Mouse (Mus musculus) liver, adult 2 months (tissue): ENCODE measurements around the gene Sema4a. TPM values are rescaled to one million over a fixed set of nuclear protein-coding genes. Genes with fewer than 3 reads are reported as not detected.
A peak's percentile ranks its signal among the peaks of the same experiment; 100 is the strongest.

ENCODE experiments used
- DNase-seq: peaks from one replicate; pipeline ENCODE4 v3.0.0-alpha.2; 2011; ENCODE audit warnings: low read depth, low spot score; ENCODE audit errors: extremely low read depth
- H3K27ac ChIP-seq: fragments of 200-500 bp; replicated peaks from 2 replicates; pipeline ENCODE4 v1.5.1; 2012; ENCODE audit warnings: low read depth, mild to moderate bottlenecking, control low read depth, inconsistent platforms, low read length; ENCODE audit not compliant: insufficient read depth
- H3K27me3 ChIP-seq: fragments of 200-500 bp; 2 replicates; pipeline ENCODE4 v1.6.1; 2012; ENCODE audit warnings: mild to moderate bottlenecking, moderate library complexity, low read length, inconsistent platforms; ENCODE audit not compliant: control insufficient read depth, insufficient read depth
- H3K36me3 ChIP-seq: fragments of 200-500 bp; 2 replicates; pipeline ENCODE4 v1.6.1; 2012; ENCODE audit warnings: low read length, inconsistent platforms; ENCODE audit not compliant: control insufficient read depth, insufficient read depth
- H3K4me1 ChIP-seq: fragments of 200-500 bp; 2 replicates; pipeline ENCODE4 v1.6.1; 2011; ENCODE audit warnings: low read length; ENCODE audit not compliant: control insufficient read depth, insufficient read depth
- H3K4me3 ChIP-seq: fragments of 200-500 bp; 2 replicates; pipeline ENCODE4 v1.5.1; 2011; ENCODE audit warnings: low read depth, mild to moderate bottlenecking, control low read depth, low read length, moderate library complexity; ENCODE audit not compliant: insufficient read depth
- H3K79me2 ChIP-seq: fragments of 200-500 bp; 2 replicates; pipeline ENCODE4 v1.6.1; 2012; ENCODE audit warnings: inconsistent platforms, mild to moderate bottlenecking, low read length, moderate library complexity; ENCODE audit not compliant: control insufficient read depth, insufficient read depth
- H3K9ac ChIP-seq: fragments of 200-500 bp; 2 replicates; pipeline ENCODE4 v1.6.1; 2012; ENCODE audit warnings: low read depth, mild to moderate bottlenecking, control low read depth, inconsistent platforms, low read length
- CTCF ChIP-seq: fragments of 200-500 bp; IDR thresholded peaks from 2 replicates; pipeline ENCODE4 v1.5.1; 2011; ENCODE audit warnings: low read depth, low read length, control low read depth
- POLR2A ChIP-seq: fragments of 200-500 bp; IDR thresholded peaks from 2 replicates; pipeline ENCODE4 v1.6.1; 2011; ENCODE audit warnings: low read length, control low read depth; ENCODE audit not compliant: insufficient read depth; ENCODE audit errors: extremely low read depth
- WGBS: fragments of 180-500 bp; shearing (Covaris S2); methylation state at CpG from one replicate; pipeline ENCODE4 v1.1.7; 2018; 5-methylcytosine and 5-hydroxymethylcytosine counted together
- polyA plus RNA-seq: library from polyadenylated mRNA; depleted of rRNA; stranded (reverse); fragments of >200 nt; gene quantifications from 2 replicates; pipeline ENCODE4 v1.2.3, GENCODE M21; 2012
- total RNA-seq: library from RNA; depleted of rRNA; stranded (reverse); fragments of >200 nt; gene quantifications from 2 replicates; pipeline ENCODE4 v1.2.3, GENCODE M21; 2014

Gene Sema4a
- total and polyA plus RNA-seq, 2 experiments = 23.4 to 117 TPM

DNA sequence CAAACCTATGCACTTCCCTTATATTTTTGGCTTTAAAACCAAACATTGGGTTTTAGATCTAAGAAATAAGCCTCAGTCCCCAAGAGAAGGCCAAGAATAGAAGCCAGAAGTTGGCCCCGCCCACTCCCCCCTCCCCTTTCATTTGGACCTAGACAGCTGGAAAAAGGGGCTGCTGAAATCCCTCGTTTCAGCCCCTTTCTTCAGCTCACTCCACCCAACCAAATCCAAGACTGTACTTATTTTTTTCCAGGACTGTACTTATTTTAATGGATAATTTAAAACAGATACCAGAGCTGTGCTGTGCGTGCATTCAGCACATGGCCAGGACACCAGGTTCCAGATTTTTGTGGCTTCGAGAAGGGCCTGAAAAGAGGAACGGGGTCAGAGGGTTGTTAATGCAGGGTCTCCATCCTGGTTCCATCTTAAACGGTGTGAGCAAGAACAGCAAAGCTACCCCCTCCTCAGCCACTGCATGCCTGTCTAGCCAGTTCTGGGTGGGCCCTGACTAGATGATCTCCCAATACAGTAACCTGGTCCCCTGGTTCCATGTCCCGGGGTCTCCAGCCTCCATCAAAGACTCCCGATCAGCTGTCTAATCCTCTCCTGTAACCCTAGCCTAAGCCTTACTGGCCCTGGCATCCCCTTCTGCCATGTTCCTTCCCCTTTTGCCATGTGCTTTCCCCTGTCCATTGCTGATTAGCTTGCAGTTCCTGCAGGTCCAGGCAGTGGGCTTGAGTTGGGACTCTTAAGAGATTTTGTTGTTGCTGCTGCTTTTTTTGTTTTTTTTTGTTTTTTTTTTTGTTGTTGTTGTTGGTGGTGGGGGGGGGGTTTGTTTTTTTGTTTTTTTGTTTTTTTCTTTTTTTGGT is 43.1 kb upstream of the Sema4a start:
- Histone ChIP-seq H3K27ac (no peak overlapping the region), H3K79me2 (0 out of 2 replicates have a peak, but pooled peaks cover 3% of the 10 kb centered on the region), H3K4me1 (peaks cover 24% of the 10 kb centered on the region)

DNA sequence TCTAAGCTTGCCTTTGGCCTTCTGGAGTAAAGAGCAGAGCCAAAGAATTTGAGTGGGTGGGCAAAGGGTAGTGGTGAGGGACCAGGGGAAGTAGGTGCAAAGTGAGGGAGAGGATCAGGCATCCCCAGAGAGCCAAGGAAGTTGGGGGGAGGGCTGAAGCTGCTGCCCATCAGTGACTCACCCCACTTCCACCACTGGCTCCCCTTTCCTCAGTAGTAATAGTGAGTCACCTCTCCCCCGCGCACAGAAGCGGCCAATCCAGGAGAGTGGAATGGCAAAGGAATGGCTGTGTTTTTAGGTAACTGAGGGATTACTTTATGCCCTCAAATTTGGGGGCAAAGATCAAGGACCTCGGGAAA is 42.5 kb upstream of the Sema4a start:
- 50% methylated on average over 4 of the region's 4 CpGs for WGBS
- Histone ChIP-seq H3K4me1 (peaks cover 24% of the 10 kb centered on the region), H3K27me3 (no peaks in the 10 kb centered on the region), H3K4me3 (no peak overlapping the region), H3K9ac (no peak overlapping the region), H3K36me3 (no peaks in the 10 kb centered on the region), H3K27ac (no peak overlapping the region), H3K79me2 (0 out of 2 replicates have a peak, but pooled peaks cover 3% of the 10 kb centered on the region)
- TF ChIP-seq POLR2A (no peak), CTCF (no peak)
- DNase-seq = no peak

More for the DNA sequence above, 43.1 kb upstream of the Sema4a start:
- Histone ChIP-seq H3K9ac (no peak overlapping the region), H3K4me3 (no peak overlapping the region), H3K27me3 (no peaks in the 10 kb centered on the region), H3K36me3 (no peaks in the 10 kb centered on the region)
- TF ChIP-seq CTCF (no peak), POLR2A (no peak)
- WGBS = 73% methylated on average over 8 of the region's 8 CpGs
- DNase-seq = no peak

GRCm38 (mm10) chr3:88502641-88503504 is 41.9 kb upstream of the Sema4a start:
- Histone ChIP-seq H3K4me3 (peak overlapping the region; percentile 75), H3K4me1 (peaks cover 26% of the 10 kb centered on the region), H3K27me3 (no peaks in the 10 kb centered on the region), H3K36me3 (no peaks in the 10 kb centered on the region), H3K9ac (peak overlapping the region; percentile 81), H3K27ac (peak overlapping the region; percentile 76), H3K79me2 (peaks cover 3% of the 10 kb centered on the region; the same call in 1 of the 2 replicates)
- DNase-seq = peak; percentile 88
- peak; percentile 96 for TF ChIP-seq POLR2A
- no peak for TF ChIP-seq CTCF
- under 1% methylated on average over 55 of the region's 55 CpGs for WGBS

- WGBS = 17% methylated on average over 11 of the region's 11 CpGs
- H3K4me1 ChIP-seq = peaks cover 33% of the 10 kb centered on the region
- TF ChIP-seq POLR2A (no peak), CTCF (no peak)
- peak overlapping the region; percentile 75 for H3K4me3 ChIP-seq
- H3K27me3 ChIP-seq = no peaks in the 10 kb centered on the region
- H3K27ac ChIP-seq = peak overlapping the region; percentile 76
- no peaks in the 10 kb centered on the region for H3K36me3 ChIP-seq
- peaks cover 3% of the 10 kb centered on the region; the same call in 1 of the 2 replicates for H3K79me2 ChIP-seq
- H3K9ac ChIP-seq = peak overlapping the region; percentile 81
- peak; percentile 51 for DNase-seq
Measured at GRCm38 (mm10) chr3:88502031-88502571, 41.1 kb upstream of the Sema4a start.

- peak overlapping the region; percentile 81 for H3K9ac ChIP-seq
- DNase-seq = no peak
- peaks cover 6% of the 10 kb centered on the region for H3K79me2 ChIP-seq
- H3K27ac ChIP-seq = peak overlapping the region; percentile 76
- peak overlapping the region; percentile 75 for H3K4me3 ChIP-seq
- WGBS = 57% methylated on average over 6 of the region's 6 CpGs
- peaks cover 36% of the 10 kb centered on the region for H3K4me1 ChIP-seq
- TF ChIP-seq POLR2A (no peak), CTCF (no peak)
- H3K27me3 ChIP-seq = no peaks in the 10 kb centered on the region
- no peaks in the 10 kb centered on the region for H3K36me3 ChIP-seq
Measured at GRCm38 (mm10) chr3:88501366-88502030, 40.5 kb upstream of the Sema4a start.
